Mouse (Mus musculus) CD4-positive helper T cell, adult 2 months (primary cell): ENCODE measurements at regions not wholly inside any gene's neighbourhood (a gene's known extent, or its start where the extent isn't known, plus 50 kb on each side); places are given as distances from the start of the nearest gene placed in this dataset.

Experiments used
- DNase-seq: peaks from one replicate; pipeline ENCODE4 v3.0.0-alpha.2; 2012; ENCODE audit warnings: low read depth, missing footprints, low spot score

- no peak for DNase-seq
Observed at GRCm38 (mm10) chr1:63920181-63920933, 151.3 kb upstream of the 4933402D24Rik start.

DNA sequence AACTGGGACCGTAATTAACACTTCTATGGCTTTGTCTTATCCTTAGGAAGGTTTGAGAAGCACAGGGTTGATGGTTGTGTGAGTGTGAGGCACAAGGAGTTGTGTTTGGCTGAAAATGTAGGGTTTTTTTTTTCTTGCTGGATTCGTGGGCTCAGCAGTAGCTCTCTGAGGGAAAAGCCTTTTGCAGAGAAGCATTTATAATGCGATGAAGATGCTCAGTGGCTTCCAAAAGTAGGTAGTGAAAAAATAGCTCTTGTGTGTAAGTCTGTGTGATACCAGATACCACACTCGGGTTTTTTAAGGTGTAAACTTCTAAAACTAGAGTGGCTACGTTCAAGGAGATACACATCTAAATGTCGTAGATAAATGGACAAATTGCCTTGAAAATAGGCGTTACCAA lies 149.1 kb upstream of the 4933402D24Rik start:
- DNase-seq = no peak

DNA sequence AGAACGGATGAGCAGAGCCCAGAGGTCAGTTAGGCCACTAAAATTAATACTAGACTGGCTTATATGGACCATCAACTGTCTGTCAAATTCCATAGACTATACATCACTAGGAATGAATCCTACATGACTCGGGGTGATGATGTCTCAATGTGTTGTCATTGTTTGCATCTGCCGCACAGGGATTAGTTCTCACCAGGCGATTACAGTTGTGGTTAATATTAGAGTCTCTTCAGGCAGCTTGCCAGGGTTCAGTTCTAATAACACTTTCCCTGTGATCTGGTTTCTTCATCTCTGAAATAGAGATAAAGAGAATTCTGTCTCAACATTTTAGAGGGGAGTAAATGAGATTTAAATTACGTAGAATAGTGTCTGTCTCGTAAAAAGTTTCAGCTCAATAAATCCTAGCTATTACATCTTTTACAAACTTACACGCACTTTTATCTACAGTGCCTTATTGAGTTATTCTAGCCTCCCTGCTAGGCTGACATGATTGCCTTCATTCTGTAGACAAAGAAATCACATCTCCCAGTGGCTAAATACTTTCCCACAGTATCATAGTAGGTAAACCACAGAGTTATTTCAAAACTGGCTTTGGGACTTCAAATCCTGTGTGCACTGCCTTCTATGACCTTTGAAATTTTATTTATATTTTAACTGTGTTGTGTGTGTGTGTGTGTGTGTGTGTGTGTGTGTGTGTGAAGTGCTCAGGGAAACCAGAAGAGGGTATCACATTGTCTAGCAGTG lies 148.0 kb upstream of the 4933402D24Rik start:
- no peak for DNase-seq

DNA sequence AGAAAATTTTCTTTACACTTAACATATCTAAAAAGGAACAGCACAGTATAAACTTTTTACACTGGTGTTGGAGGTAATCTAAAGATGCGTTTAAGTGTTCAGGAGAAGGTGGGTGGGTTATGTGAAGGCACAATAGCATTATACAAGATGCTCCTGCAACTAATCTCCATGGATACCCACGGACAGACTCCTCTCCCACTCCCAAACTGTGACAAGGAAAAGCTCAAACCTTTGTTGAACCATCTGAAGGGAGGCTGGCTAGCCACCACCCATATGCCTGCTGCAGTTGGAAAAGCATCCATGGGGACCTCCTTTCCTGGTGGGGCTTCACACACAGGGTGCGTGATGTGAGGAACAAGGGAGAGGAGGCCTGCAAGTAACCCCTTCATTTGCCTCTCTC lies 141.7 kb upstream of the 4933402D24Rik start:
- DNase-seq = no peak

DNA sequence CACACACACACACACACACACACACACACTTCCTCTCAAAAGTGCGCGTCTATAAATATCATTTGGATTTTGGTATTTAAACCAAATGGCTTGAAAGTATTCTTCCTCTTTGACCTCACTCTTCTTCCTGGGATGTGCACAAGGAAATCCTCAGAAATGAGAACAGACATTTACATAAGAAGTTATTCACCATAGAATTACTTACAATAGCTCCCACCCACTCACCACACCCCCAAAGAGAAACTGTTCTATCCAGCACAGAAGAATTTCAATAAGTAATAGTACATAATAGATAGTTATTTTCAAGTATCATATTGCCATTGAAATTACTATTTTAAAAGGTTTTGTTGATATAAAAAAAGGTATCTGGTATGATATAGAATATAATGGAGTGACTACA lies 140.1 kb upstream of the 4933402D24Rik start:
- DNase-seq = no peak

GRCm38 (mm10) chr1:63903620-63904019 lies 134.6 kb upstream of the 4933402D24Rik start:
- DNase-seq = no peak

DNA sequence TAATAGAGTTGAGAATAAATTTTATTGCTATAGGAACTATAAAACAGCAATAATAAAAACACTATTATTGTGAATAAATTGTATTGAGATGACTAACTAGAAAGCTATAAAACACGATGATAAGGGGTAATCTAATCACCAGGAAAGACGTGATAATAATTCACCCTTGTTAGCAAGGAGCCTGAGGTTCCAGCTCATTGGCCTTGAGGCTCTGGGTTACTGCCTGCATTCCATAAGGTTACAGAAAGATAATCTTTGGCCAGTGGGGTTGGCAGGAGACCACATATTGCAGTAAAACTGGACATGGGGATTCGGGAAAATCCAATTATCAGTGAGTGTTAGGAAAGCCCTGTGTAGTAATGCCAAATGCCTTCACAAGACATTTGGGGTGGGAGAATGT lies 134.1 kb upstream of the 4933402D24Rik start:
- no peak for DNase-seq

GRCm38 (mm10) chr1:63902391-63902790 lies 133.3 kb upstream of the 4933402D24Rik start:
- no peak for DNase-seq

- DNase-seq = no peak
Observed at GRCm38 (mm10) chr1:63899631-63900577, 130.8 kb upstream of the 4933402D24Rik start.

- DNase-seq = no peak
Observed at GRCm38 (mm10) chr1:63898766-63899165, 129.7 kb upstream of the 4933402D24Rik start.

DNA sequence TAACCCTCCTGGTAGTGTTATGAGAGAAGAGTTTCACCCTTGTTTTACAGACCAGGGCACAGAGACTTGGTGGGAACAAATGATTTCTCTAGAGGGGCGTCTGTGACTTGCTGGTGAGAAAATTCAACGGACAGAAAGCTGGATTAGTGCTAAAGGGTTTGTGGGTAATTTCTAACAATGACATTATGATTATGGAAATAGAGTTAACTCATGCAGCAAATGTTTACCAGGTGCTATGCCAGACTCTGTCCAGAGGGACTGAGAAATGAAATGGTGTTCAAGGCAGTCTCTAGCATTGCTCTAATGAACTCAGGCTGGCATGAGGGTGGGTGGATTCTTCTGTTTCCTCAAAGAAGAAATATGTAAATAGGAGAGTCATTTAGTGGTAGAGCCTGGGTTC lies 128.5 kb upstream of the 4933402D24Rik start:
- DNase-seq = no peak

DNA sequence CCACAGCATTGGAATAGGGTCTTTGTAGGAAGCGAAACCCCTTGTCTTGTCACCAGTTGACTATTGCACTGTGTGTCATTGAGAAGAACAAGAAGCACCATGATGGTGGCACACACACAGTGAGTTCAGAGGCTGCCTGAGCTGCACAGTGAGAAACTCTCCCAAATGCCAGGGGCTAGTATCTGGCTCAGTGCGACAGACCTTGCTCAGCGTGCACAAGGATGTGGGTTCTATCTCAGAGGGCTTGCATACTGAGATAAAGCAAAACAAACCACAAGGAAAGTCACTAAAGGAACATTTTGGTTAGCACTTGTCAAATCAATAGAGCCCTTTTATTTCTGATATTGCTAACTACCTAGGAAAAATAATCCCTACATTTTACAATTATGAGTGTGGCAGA lies 110.5 kb upstream of the 4933402D24Rik start:
- no peak for DNase-seq

- no peak for DNase-seq
Observed at GRCm38 (mm10) chr1:63876589-63877251, 107.7 kb upstream of the 4933402D24Rik start.

DNA sequence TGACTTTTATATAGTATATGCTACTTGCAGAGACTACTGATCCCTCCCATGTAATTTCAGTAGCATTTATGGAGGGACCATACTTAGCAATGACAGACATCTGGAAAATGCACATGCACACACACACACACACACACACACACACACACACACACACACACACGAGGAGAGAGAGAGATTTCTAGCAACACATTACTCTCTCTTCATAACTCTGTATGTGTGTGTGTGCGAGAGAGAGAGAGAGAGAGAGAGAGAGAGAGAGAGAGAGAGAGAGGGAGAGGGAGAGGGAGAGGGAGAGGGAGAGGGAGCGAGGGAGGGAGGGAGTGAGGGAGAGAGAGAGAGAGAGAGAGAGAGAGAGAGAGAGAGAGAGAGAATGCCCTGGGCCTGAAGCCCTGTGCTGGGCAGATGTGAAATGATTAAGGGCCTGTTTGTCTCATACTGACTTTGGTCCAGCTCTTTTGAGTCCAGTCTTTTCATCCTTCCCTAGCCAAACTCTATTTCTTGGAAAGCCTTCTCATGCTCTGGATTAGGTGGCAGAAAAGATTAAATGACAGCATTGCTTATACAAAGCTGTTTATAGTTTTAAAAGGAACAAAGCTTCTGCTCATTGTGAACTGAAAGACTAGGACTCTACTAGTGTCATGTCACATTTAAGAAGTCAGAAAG lies 106.4 kb upstream of the 4933402D24Rik start:
- DNase-seq = no peak

DNA sequence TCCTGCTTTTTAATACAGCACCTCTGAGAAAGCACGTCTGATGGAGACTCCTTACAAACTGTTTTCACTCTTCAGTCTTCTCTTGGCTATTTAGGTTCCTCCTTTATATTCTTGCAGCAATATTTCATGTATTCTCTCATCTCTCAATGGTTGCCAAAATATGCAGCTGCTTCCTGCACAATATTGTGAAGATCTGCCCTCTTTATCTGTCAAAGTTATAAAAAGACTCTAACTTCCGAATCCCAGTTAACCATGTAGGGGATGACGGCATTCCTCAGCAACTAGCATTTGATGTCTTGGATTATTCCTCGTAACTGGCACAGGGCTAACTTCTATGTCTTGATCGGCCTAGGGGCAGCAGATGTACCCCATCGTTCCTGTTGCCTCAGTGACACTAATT lies 102.8 kb upstream of the 4933402D24Rik start:
- DNase-seq = no peak

GRCm38 (mm10) chr1:63869342-63869741 lies 100.3 kb upstream of the 4933402D24Rik start:
- no peak for DNase-seq

DNA sequence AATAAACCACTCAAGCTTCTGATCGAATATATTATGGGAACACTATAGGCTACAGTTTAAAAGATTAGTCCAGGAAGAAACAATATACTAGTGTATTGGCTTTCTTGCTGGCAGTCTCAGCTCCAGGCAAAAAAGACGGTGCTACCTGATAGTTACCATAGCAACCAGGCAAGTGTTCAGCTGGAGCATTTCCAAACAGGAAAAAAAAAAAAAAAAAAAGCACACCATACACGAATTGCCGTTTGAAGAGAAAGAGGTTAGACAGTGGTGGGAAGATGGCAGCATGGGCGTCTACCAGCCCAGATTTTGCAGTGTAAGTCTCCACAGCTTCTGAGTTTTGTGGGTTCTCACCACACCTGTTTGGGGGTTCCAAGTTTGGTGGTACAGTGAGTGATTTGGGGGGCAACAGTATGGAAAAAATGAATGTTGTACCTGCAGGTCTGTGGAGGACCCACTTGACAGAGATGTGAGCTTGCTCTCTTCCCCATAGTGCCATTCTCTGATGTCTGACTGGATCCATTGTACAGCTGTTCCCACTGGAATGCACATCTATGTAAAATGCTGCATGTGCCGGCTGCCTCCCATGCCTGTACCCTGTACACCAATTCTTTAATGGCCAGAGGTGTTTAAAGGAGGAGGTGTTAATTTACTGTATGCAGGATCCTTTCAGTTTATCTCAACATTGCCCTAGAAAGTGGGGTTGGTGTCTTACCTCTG lies 89.0 kb upstream of the 4933402D24Rik start:
- DNase-seq = no peak

- no peak for DNase-seq
Observed at GRCm38 (mm10) chr1:63857468-63857867, 88.4 kb upstream of the 4933402D24Rik start.

DNA sequence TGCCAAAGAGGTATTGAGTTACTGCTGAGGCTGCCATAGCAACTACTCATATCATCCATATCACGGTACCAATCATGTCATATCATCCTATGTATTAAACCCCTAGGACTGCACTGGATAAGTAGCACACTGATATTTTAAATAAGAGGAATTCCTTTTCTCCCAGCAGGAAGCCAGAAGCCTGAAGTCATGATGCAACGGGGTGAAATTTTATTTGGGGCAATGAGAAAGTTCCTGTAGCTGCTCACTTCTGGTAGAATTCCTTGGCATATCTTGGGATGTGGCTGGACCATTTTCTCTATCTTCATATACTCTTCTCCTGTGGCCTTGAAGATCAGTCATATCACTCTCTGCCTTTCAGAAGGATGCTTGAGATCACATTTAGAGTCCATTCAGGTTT lies 87.3 kb upstream of the 4933402D24Rik start:
- DNase-seq = no peak

GRCm38 (mm10) chr1:63854794-63855193 lies 85.7 kb upstream of the 4933402D24Rik start:
- no peak for DNase-seq
